Mouse (Mus musculus) liver, embryonic 18 days (tissue): ENCODE data around the gene Tfcp2l1. TPM values are rescaled to one million over a fixed set of nuclear protein-coding genes. Genes with fewer than 3 reads are reported as not detected.

Source experiments
- polyA plus RNA-seq: library from polyadenylated mRNA; depleted of rRNA; stranded (reverse); fragments of >200 nt; gene quantifications from 2 replicates; pipeline ENCODE4 v1.2.3, GENCODE M21; 2012; rRNA removed

The Tfcp2l1 gene
- polyA plus RNA-seq: 0.79 and 0.80 TPM in 2 replicates

GRCm38 (mm10) chr1:118627781-118628464, at the start of gene Tfcp2l1:
Gene Tfcp2l1 (plus strand): TSS chr1:118627945.

Other genes starting within 250 kb of the Tfcp2l1 start
- gene Clasp1, start 238.9 kb upstream of the Tfcp2l1 start, polyA plus RNA-seq: 4.6 and 6.3 TPM in 2 replicates